Mouse (Mus musculus) cerebellum, adult 18-20 months (tissue): ENCODE measurements around the gene Emc1.
"Not testable (repeated sequence)": the region's sequence is repeated elsewhere in the genome, so short reads cannot be mapped to it uniquely, and the experiment has no call there.

Experiments used
- DNase-seq, 2 experiments: peaks; one replicate each; pipeline ENCODE4 v3.0.0; 2021

The Emc1 gene

GRCm38 (mm10) chr4:139360761-139361548 is 8.6 kb downstream of the Emc1 start:
- no peak for DNase-seq

DNA sequence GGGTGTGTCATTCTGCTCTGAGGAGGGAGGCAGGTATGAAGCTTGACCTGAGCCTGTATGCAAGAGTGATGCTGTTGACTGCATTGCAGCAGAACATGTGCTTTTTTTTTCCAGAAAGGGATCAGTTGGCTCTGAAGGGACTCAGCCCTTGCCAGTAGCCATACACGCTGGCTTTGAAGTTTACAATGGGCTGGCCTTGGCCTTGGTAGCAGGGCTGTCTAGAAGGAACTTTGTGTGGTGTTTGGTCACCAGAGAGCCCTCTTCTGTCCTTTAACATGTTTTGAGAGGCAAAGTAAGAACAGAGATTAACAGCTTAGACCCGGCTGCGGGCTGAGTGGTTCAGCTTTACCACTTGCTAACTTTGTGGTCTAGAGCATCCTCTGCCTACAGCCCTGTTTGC is 14.9 kb downstream of the Emc1 start:
- no peak for DNase-seq

DNA sequence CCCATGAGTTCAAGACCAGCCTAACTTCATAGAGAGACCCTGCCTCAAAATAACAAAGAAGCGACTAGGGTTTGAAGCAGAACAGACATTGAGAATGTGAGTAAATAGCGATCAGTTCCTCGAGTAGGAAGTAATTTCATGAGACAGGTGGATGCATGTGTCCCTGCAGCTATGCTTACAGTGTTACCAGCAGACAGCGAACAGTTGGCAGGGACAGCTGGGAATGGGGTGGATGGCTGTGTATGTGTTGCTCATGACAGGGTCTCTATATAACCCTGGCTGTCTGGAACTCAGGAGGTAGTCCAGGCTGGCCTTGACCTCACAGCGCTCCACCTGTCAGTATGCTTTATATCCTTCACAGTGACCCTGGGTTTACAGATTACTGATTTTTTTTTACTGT is 15.7 kb downstream of the Emc1 start:
- no peak for DNase-seq

DNA sequence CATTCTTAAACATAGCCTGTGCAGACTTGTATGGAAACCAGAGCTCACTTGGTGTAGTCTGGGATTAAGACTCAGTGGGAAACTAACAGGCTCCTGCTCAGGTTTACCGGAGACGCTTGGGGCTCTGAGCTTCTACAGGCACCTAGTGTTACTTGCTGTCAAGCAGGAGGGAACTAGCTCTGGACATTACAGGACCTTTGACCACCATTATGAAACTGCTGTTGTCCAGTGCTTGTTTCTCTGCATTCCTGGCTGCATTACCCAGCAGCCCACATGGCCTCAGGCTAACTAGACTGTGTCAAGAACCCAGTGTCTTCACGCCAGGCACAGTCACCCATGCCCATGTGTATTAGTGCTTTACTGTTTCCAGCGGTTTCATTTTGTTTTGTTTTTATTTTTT is 20.7 kb downstream of the Emc1 start:
- DNase-seq: no peak

DNA sequence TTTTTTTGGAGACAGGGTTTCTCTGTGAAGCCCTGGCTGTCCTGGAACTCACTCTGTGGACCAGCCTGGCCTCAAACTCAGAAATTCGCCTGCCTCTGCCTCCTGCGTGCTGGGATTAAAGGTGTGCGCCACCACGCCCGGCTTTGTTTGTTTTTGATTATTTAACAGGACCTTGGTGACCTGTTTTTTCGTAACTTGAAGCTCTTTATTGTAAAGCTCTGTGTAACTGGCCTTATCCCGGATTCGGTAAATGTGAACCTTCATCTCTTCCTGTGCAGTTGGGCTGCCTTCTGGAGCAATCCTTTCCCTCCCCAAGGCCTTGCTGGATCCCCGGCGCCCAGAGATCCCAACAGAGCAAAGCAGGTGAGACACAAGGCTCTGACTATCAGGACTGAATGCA is 21.1 kb downstream of the Emc1 start:
- DNase-seq: no peak

DNA sequence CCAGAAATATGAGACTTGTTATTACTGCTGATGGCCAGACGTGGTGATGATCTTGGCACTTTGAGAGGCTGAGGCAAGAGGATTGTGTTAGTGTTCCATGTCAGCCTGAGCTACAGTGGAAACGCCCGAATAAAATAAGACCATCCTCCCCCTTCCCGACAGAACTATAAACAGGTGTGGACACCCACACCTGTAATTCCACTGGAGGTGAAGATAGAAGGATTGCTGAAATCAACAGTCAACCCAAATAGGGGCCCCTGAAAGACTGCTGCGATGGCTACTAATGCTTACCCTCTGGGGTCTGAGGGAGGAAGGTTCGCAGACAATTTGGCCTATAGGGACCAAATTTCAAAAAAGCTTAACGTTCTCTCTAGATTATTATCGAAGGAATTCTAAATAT is 27.3 kb downstream of the Emc1 start:
- no peak for DNase-seq

- DNase-seq: peak; percentile 98 to 100
Measured at GRCm38 (mm10) chr4:139380207-139380748, 27.9 kb downstream of the Emc1 start.

DNA sequence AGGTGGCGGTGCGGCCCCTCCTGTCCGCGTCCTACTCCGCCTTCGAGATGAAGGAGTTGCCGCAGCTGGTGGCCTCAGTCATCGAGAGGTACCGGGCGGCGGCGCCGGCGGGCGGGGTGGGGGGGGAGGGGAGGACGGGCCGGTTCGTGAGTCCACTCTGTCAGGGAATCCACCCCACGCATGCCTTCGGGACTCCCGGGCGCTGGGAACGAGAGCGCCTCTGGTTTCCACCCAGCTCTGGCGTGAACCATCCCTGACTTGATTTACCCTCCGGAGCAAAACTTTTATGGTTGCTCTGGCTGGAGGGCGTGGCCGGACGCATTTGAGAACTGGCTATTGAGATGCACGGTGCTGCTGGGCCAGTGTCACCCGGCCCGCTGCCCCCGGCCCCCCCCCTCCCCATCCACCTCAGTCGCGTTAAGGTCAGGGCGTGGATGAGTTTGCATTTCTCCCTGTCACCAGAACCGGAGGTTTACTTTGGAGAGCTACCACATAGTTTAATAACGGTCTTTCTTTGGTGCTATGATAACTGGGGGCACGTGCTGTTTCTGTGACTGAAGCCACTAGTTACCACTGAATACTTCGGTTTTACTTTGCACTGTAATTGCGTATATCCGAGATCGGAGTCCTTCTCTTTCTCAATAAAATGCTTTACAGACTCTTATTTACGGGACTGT is 28.5 kb downstream of the Emc1 start:
- DNase-seq: peak in 1 of 2 experiments; percentile 29

- DNase-seq: no peak
Measured at GRCm38 (mm10) chr4:139381452-139381845, 29.1 kb downstream of the Emc1 start.

- DNase-seq: no peak
Measured at GRCm38 (mm10) chr4:139382231-139382630, 29.8 kb downstream of the Emc1 start.

DNA sequence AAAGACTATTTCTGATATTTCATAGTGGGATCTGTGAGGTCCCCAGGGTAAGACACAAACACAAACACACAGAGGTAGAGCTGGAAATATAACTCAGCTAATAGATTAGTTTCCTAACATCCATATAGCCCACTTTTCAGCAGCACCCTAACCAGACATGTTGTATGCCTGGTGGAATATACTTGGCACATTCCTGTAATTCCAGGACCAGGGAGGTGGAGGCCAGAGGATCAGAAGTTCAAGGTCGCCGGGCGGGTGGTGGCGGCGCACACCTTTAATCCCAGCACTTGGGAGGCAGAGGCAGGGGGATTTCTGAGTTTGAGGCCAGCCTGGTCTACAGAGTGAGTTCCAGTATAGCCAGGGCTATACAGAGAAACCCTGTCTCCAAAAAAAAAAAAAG is 33.5 kb downstream of the Emc1 start:
- DNase-seq: not testable (repeated sequence)

- no peak for DNase-seq
Measured at GRCm38 (mm10) chr4:139386869-139387319, 34.5 kb downstream of the Emc1 start.

- no peak for DNase-seq
Measured at GRCm38 (mm10) chr4:139389557-139389956, 37.2 kb downstream of the Emc1 start.

- no peak for DNase-seq
Measured at GRCm38 (mm10) chr4:139395431-139395830, 43.0 kb downstream of the Emc1 start.

GRCm38 (mm10) chr4:139400487-139400886 is 48.1 kb downstream of the Emc1 start:
- no peak for DNase-seq

DNA sequence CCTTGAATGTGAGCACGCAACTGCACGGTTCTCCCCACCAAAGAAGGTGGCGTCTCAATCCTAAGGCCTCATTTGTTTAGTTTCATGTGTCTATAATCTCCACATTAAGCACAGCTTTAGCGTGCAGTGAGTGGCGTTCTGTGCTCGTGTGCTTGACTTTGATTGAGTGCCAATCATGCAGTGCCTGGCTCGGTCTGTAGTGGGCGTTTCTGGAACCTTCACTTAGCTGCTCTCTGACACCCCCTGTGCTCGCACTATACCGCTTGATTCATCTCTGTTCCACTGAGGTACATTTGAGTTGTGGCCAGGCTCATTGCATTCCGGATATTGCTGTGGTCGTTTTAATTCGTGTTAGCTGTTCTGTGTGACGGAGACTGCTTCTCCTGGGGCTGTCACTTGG is 50.8 kb downstream of the Emc1 start:
- DNase-seq: no peak

- peak in 1 of 2 experiments; percentile 21 for DNase-seq
Measured at GRCm38 (mm10) chr4:139411351-139411750, 59.0 kb downstream of the Emc1 start.

- no peak for DNase-seq
Measured at GRCm38 (mm10) chr4:139417868-139418267, 65.5 kb downstream of the Emc1 start.

GRCm38 (mm10) chr4:139421621-139422020 is 69.2 kb downstream of the Emc1 start:
- no peak for DNase-seq

DNA sequence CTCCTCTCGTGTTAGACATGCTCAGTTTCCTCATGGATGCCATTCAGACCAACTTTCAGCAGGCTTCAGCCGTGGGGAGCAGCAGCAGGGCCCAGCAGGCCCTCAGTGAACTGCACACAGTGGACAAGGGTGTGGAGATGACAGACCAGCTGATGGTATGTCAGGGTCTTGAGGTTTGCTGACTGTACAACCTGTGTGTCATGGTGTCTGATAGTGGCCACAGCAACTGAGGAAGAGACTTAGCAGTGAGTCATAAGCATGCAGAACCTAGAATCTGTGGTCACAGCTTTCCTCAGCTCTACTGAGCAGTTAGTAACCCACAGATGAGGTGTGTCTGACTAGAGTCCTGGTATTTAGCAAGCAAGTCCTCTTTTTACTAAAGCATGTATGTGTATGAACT is 70.0 kb downstream of the Emc1 start:
- no peak for DNase-seq

DNA sequence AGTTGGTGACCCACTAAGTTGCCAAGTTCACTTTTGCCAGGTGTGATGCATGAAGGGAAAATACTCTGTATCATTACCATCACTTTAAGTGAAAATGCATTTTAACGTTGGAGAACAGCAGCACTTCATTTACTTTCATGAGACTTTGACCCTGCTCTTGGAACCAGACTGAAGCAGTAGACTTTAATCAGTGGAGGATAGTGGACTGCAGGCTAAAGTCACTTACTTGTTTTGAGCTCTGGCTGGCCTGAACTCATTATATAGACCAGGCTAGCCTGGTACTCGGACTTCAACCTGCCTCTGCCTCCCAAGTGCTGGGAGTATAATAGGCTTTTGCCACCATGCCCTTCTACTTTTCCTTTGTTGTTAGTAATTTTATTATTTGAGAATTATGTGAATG is 70.9 kb downstream of the Emc1 start:
- no peak for DNase-seq
